Mouse (Mus musculus) heart, embryonic 14.5 days (tissue): ENCODE data around the gene Cybc1. TPM values are rescaled to one million over a fixed set of nuclear protein-coding genes. Genes with fewer than 3 reads are reported as not detected.

ENCODE experiments used
- ATAC-seq: fragments of 200-750 bp; cut with Nextera tagmentation; 2 replicates; pipeline ENCODE4 v1.8.0; 2017; ENCODE audit warnings: low read depth, moderate TSS enrichment; ENCODE audit not compliant: insufficient number of reproducible peaks, insufficient read depth, low FRiP score
- H3K27ac ChIP-seq, 2 experiments: fragments of 200-500 bp in 1 of 2; fragments of 300-500 bp in 1 of 2; sonication (generic) in 1 of 2; replicated peaks in 1 of 2; 2 replicates each; pipeline ENCODE4 v1.5.1; 2012 to 2014; ENCODE audit warnings: low read depth in 2 of 2, low read length in 2 of 2, control low read depth in 1 of 2, mild to moderate bottlenecking in 1 of 2, mixed read lengths in 1 of 2; ENCODE audit not compliant: control insufficient read depth in 1 of 2, insufficient read depth in 1 of 2
- H3K27me3 ChIP-seq: fragments of 300-500 bp; sonication (generic); 2 replicates; pipeline ENCODE4 v1.6.1; 2014; ENCODE audit warnings: mild to moderate bottlenecking, low read length, control low read depth; ENCODE audit not compliant: control insufficient read depth, insufficient read depth
- H3K36me3 ChIP-seq: fragments of 300-500 bp; sonication (generic); 2 replicates; pipeline ENCODE4 v1.6.1; 2014; ENCODE audit warnings: mild to moderate bottlenecking, control low read depth, low read length, mixed read lengths; ENCODE audit not compliant: control insufficient read depth, insufficient read depth
- H3K4me1 ChIP-seq, 2 experiments: fragments of 200-500 bp in 1 of 2; fragments of 300-500 bp in 1 of 2; sonication (generic) in 1 of 2; 2 replicates each; pipeline ENCODE4 v1.6.1; 2012 to 2014; ENCODE audit warnings: low read length in 2 of 2, control low read depth in 1 of 2, mixed read lengths in 1 of 2; ENCODE audit not compliant: control insufficient read depth in 2 of 2, insufficient read depth in 2 of 2
- H3K4me2 ChIP-seq: fragments of 300-500 bp; sonication (generic); 2 replicates; pipeline ENCODE4 v1.6.1; 2014; ENCODE audit warnings: mild to moderate bottlenecking, low read length
- H3K4me3 ChIP-seq, 2 experiments: fragments of 200-500 bp in 1 of 2; fragments of 300-500 bp in 1 of 2; sonication (generic) in 1 of 2; 2 replicates each; pipeline ENCODE4 v1.5.1; 2012 to 2014; ENCODE audit warnings: low read length in 2 of 2, mild to moderate bottlenecking in 2 of 2, control low read depth in 1 of 2, low read depth in 1 of 2, moderate library complexity in 1 of 2; ENCODE audit not compliant: control insufficient read depth in 1 of 2, insufficient read depth in 1 of 2
- H3K9ac ChIP-seq: fragments of 300-500 bp; sonication (generic); 2 replicates; pipeline ENCODE4 v1.6.1; 2014; ENCODE audit warnings: mild to moderate bottlenecking, low read length
- H3K9me3 ChIP-seq: fragments of 300-500 bp; sonication (generic); 2 replicates; pipeline ENCODE4 v1.6.1; 2016; ENCODE audit warnings: low read length, control low read depth; ENCODE audit not compliant: control insufficient read depth
- WGBS: fragments of 180-500 bp; shearing (Covaris S2); extraction: QIAGEN DNeasy Blood & Tissue Kit; methylation state at CpG from one replicate; pipeline ENCODE4 v1.1.7; 2014; 5-methylcytosine and 5-hydroxymethylcytosine counted together
- polyA plus RNA-seq: library from polyadenylated mRNA; unstranded; fragments of >200 nt; fragmentation: Nextera tagmentation; extraction: Ambion mirVana; gene quantifications from 2 replicates; pipeline ENCODE4 v1.2.1, GENCODE M21; 2014

The Cybc1 gene
- polyA plus RNA-seq, 1 experiment from 2014 or later, result 23.1 TPM

DNA sequence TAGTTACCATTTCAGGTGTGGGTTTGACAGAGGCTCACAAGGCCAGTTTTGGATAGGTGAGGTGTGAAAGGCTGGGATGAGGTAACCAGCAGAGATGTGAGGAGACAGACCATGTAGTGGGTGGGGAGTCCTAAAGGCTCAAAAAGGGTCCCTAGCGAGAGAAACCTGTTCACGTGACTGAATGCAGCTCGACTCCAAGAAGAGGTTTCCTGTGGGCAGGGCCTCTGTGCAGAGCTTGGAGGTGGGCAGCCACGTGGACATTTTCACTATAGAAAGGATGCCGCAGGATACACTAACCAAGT lies 25.3 kb downstream of the Cybc1 start:
- H3K4me2 ChIP-seq, result peak overlapping the region; percentile 74
- WGBS, result 0% methylated on average over 5 of the region's 5 CpGs
- H3K4me1 ChIP-seq, result peaks cover 2 to 16% of the 10 kb centered on the region in 2 experiments; a peak in 2 of 4 replicates
- ATAC-seq, result no peak
- peaks cover 11% of the 10 kb centered on the region for H3K36me3 ChIP-seq
- peak overlapping the region; percentile 57 to 73 for H3K4me3 ChIP-seq
- peak overlapping the region in 1 of 2 experiments; percentile 76; a peak in 2 of 4 replicates for H3K27ac ChIP-seq
- no peaks in the 10 kb centered on the region for H3K9me3 ChIP-seq
- peak overlapping the region; percentile 81; the same call in 1 of the 2 replicates for H3K9ac ChIP-seq
- no peaks in the 10 kb centered on the region for H3K27me3 ChIP-seq

DNA sequence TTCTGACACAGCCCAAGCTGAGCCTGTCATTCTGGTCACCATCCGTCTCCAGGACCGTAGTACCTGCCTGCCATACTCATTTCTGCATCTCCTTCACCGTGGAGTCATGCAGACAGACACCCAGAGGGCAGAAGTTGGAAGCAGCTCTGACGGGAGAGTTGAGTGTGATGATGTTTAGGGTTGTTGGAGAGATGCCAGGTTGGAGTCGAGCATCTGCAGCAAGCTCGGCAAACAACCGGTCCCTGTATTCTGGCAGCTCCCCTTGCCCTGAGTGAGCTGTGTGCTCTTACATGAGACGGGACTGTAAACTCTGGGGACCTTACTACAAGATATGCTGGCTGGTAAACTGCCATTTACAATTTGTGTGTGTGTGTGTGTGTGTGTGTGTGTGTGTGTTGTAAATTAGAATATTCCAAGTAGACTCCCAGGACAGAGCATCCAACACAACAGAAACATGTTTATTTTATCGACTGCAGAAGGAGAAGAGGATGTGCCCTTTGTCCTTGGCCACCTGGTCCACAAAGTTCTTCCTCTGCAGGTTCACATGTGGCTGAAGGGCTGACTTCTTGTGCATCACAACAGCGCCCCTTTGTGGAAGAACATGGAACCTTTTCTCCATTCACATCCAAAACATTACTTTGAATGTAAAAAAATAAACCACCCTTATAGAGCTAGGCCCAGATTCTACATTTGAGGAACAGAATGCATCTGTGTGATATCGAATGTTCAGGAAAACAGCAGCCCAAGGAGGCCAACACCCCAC lies 27.5 kb downstream of the Cybc1 start:
- H3K27me3 ChIP-seq, result no peaks in the 10 kb centered on the region
- no peak overlapping the region for H3K9ac ChIP-seq
- H3K27ac ChIP-seq, result no peak overlapping the region
- no peak for ATAC-seq
- no peak overlapping the region for H3K4me3 ChIP-seq
- no peaks in the 10 kb centered on the region; the same call in 1 of the 2 replicates for H3K36me3 ChIP-seq
- H3K4me1 ChIP-seq, result peaks cover 2 to 16% of the 10 kb centered on the region in 2 experiments; a peak in 2 of 4 replicates
- H3K9me3 ChIP-seq, result no peaks in the 10 kb centered on the region
- 39% methylated on average over 11 of the region's 11 CpGs for WGBS
- H3K4me2 ChIP-seq, result no peak overlapping the region

DNA sequence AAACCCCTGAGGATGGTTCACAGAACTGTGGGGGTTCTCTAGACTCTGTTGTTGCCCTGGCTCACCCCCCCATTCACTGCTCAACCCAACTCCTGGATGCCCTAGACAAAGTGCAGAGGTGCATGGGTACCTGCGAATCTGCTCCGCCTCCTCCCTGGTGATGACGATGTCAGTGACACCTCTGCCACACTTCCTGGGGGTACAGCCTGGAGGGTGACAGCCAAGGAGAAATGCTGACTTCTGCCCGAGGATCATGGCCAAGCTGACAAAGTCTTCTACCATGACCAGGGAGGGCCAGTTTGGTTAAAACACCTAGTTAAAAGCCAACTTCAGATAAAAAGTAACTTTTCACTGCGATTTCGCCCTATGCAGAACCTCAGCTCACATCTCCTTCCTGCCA lies 28.3 kb downstream of the Cybc1 start:
- no peaks in the 10 kb centered on the region for H3K27me3 ChIP-seq
- no peaks in the 10 kb centered on the region for H3K9me3 ChIP-seq
- H3K27ac ChIP-seq, result no peak overlapping the region
- 85% methylated on average over 6 of the region's 6 CpGs for WGBS
- H3K4me2 ChIP-seq, result no peak overlapping the region
- no peak overlapping the region for H3K9ac ChIP-seq
- H3K4me1 ChIP-seq, result peaks cover 2 to 16% of the 10 kb centered on the region in 2 experiments; a peak in 2 of 4 replicates
- no peak overlapping the region for H3K4me3 ChIP-seq
- ATAC-seq, result no peak
- H3K36me3 ChIP-seq, result no peaks in the 10 kb centered on the region; the same call in 1 of the 2 replicates

DNA sequence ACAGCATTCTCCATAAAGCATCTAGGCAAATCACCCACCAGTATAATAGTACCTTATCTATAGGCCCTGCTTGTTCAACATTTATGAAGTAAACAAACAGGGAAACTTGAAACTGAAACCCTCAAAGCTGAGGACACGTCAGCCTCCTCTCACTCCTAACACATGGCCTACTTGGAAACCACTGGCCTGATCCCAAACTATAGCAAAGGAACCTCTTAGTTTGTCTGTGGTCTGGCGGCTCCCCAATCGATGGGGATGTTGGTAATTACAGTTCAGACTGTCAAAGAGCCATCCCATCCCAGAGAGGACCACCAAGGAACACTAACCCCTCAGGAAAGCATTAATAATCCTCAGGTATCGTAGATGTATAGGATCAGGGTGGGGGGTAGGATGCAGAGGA lies 29.3 kb downstream of the Cybc1 start:
- no peak for ATAC-seq
- Histone ChIP-seq H3K27ac (no peak overlapping the region), H3K9me3 (no peaks in the 10 kb centered on the region), H3K4me1 (peaks cover 2 to 10% of the 10 kb centered on the region in 2 experiments; a peak in 2 of 4 replicates), H3K36me3 (no peaks in the 10 kb centered on the region; the same call in 1 of the 2 replicates), H3K4me2 (no peak overlapping the region), H3K9ac (no peak overlapping the region), H3K4me3 (no peak overlapping the region), H3K27me3 (no peaks in the 10 kb centered on the region)
- WGBS, result 86% methylated on average over 4 of the region's 4 CpGs

DNA sequence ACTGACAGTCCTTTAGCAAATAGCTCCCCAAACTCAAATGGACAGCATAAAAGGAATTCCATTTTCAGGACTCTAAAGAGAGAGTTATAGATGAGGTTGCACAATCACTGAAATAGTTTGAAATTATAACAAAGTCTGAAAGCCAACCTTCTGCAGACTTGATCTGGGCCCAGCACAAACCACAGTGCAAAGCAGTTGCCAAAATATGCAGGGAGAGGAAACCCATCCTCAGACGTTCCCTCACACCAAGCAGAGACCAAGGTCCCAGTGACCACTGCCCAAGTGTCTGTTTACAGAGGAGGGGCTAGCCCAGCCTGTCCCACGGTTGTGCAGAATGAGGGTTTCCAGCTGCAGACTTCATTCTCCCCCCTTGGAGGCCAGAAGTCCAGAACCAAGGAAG lies 30.5 kb downstream of the Cybc1 start:
- Histone ChIP-seq H3K9ac (no peak overlapping the region), H3K27me3 (no peaks in the 10 kb centered on the region), H3K4me3 (no peak overlapping the region), H3K27ac (no peak overlapping the region), H3K36me3 (no peaks in the 10 kb centered on the region; the same call in 1 of the 2 replicates), H3K4me2 (no peak overlapping the region), H3K9me3 (no peaks in the 10 kb centered on the region), H3K4me1 (peaks cover 0 to 6% of the 10 kb centered on the region in 2 experiments; a peak in 2 of 4 replicates)
- no peak for ATAC-seq
- 48% methylated on average over 2 of the region's 2 CpGs for WGBS

DNA sequence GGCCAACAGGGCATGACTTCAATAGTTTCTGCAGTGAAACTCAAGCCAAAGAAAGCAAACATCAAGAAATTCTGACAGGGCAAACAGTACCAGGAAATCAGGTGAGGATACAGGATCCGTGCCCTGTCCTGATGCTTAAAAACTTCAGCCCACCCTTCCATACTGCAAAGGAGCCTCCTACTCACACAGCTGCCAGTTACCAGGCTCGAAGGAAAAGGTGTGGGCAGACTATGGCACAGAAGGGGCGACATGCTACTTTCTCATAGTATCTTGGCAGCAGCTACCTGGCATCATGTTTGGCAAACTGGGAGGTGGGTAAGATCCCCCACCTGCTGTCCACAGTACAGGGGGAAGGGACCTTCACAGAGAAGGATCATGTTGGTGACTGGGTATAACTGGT lies 35.7 kb downstream of the Cybc1 start:
- no peaks in the 10 kb centered on the region for H3K9me3 ChIP-seq
- peaks cover 3% of the 10 kb centered on the region; the same call in 1 of the 2 replicates for H3K36me3 ChIP-seq
- no peak overlapping the region for H3K9ac ChIP-seq
- no peak for ATAC-seq
- no peak overlapping the region for H3K4me3 ChIP-seq
- WGBS, result 80% methylated on average over 3 of the region's 3 CpGs
- no peak overlapping the region for H3K27ac ChIP-seq
- H3K27me3 ChIP-seq, result no peaks in the 10 kb centered on the region
- no peak overlapping the region for H3K4me2 ChIP-seq
- H3K4me1 ChIP-seq, result no peaks in the 10 kb centered on the region

DNA sequence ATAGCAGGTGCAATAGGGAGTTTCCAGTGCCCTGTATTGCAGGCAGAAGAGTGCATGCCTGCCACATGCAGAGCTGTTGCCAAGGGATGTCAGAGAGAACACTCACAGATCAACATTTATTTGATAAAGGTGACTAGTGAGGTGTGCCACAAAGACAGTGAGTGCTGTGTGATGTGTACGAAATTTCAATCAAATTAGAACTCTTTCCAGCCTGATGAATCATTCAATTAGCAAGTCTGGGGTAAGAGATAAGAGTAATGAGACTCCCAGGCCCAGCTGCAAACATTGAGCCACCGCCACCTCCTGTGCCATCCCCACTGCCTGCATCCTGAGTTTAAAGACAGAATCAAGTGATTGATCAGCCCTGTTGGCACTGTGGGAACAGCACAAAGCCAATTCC lies 36.4 kb downstream of the Cybc1 start:
- WGBS, result 64% methylated on average over 2 of the region's 2 CpGs
- no peaks in the 10 kb centered on the region for H3K9me3 ChIP-seq
- H3K27ac ChIP-seq, result no peak overlapping the region
- no peaks in the 10 kb centered on the region for H3K27me3 ChIP-seq
- H3K4me2 ChIP-seq, result no peak overlapping the region
- no peak overlapping the region for H3K4me3 ChIP-seq
- ATAC-seq, result no peak
- H3K4me1 ChIP-seq, result no peaks in the 10 kb centered on the region
- H3K36me3 ChIP-seq, result peaks cover 4% of the 10 kb centered on the region; the same call in 1 of the 2 replicates
- no peak overlapping the region for H3K9ac ChIP-seq
